Mouse (Mus musculus) kidney, embryonic 16.5 days (tissue): ENCODE measurements around the gene Ephx4. TPM values are rescaled to one million over a fixed set of nuclear protein-coding genes. Genes with fewer than 3 reads are reported as not detected.

ENCODE experiments used
- ATAC-seq: fragments of 200-750 bp; cut with Nextera tagmentation; 2 replicates; pipeline ENCODE4 v1.8.0; 2017; ENCODE audit warnings: moderate TSS enrichment; ENCODE audit not compliant: low FRiP score, low TSS enrichment
- H3K27ac ChIP-seq: fragments of 300-500 bp; sonication (generic); 2 replicates; pipeline ENCODE4 v1.5.1; 2014; ENCODE audit warnings: low read length
- H3K27me3 ChIP-seq: fragments of 300-500 bp; sonication (generic); 2 replicates; pipeline ENCODE4 v1.6.1; 2014; ENCODE audit warnings: low read length, control low read depth, mixed read lengths; ENCODE audit not compliant: insufficient read depth
- H3K36me3 ChIP-seq: fragments of 300-500 bp; sonication (generic); 2 replicates; pipeline ENCODE4 v1.6.1; 2014; ENCODE audit warnings: low read length, control low read depth, mixed read lengths; ENCODE audit not compliant: insufficient read depth
- H3K4me1 ChIP-seq: fragments of 300-500 bp; sonication (generic); 2 replicates; pipeline ENCODE4 v1.6.1; 2014; ENCODE audit warnings: low read length, control low read depth, mixed read lengths; ENCODE audit not compliant: insufficient read depth
- H3K4me2 ChIP-seq: fragments of 300-500 bp; sonication (generic); replicated peaks from 2 replicates; pipeline ENCODE4 v1.6.1; 2014; ENCODE audit warnings: low read depth, low read length
- H3K4me3 ChIP-seq: fragments of 300-500 bp; sonication (generic); 2 replicates; pipeline ENCODE4 v1.5.1; 2014; ENCODE audit warnings: mild to moderate bottlenecking, low read length
- H3K9ac ChIP-seq: fragments of 300-500 bp; sonication (generic); replicated peaks from 2 replicates; pipeline ENCODE4 v1.6.1; 2014; ENCODE audit warnings: low read length
- H3K9me3 ChIP-seq: fragments of 300-500 bp; sonication (generic); 2 replicates; pipeline ENCODE4 v1.6.1; 2016; ENCODE audit warnings: low read length, control low read depth
- WGBS: fragments of 180-500 bp; shearing (Covaris S2); extraction: QIAGEN DNeasy Blood & Tissue Kit; methylation state at CpG from one replicate; pipeline ENCODE4 v1.1.7; 2014; 5-methylcytosine and 5-hydroxymethylcytosine counted together
- polyA plus RNA-seq: library from polyadenylated mRNA; unstranded; fragments of >200 nt; fragmentation: Nextera tagmentation; extraction: Ambion mirVana; gene quantifications from 2 replicates; pipeline ENCODE4 v1.2.1, GENCODE M21; 2015

Gene Ephx4
- polyA plus RNA-seq, 1 experiment from 2014 or later: 1.2 TPM

GRCm38 (mm10) chr5:107421676-107422075 lies 19.1 kb downstream of the Ephx4 start:
- H3K36me3 ChIP-seq: no peaks in the 10 kb centered on the region
- H3K4me2 ChIP-seq: no peak overlapping the region
- no peaks in the 10 kb centered on the region for H3K9me3 ChIP-seq
- 24% methylated on average over 1 of the region's 1 CpGs for WGBS
- no peak overlapping the region for H3K27ac ChIP-seq
- no peaks in the 10 kb centered on the region for H3K4me1 ChIP-seq
- H3K9ac ChIP-seq: no peak overlapping the region
- H3K4me3 ChIP-seq: no peak overlapping the region
- no peak for ATAC-seq
- no peaks in the 10 kb centered on the region for H3K27me3 ChIP-seq

- H3K4me3 ChIP-seq: no peak within 1 kb of the TSS
- no peak within 1 kb of the TSS for H3K4me2 ChIP-seq
- no peaks in the 10 kb centered on the region; the same call in 1 of the 2 replicates for H3K27me3 ChIP-seq
- ATAC-seq: no peak
- H3K9ac ChIP-seq: no peak within 1 kb of the TSS
- WGBS: 81% methylated on average over 3 of the region's 3 CpGs
- H3K36me3 ChIP-seq: no peaks in the 10 kb centered on the region
- no peaks in the 10 kb centered on the region for H3K9me3 ChIP-seq
- no peak within 1 kb of the TSS for H3K27ac ChIP-seq
- H3K4me1 ChIP-seq: no peaks in the 10 kb centered on the region
Observed at GRCm38 (mm10) chr5:107431249-107431648, 28.7 kb downstream of the Ephx4 start, which contains the start of gene Lpcat2b. Gene Lpcat2b, plus strand, starts transcription at chr5:107431549.

- Histone ChIP-seq H3K4me1 (peaks cover 10% of the 10 kb centered on the region), H3K4me3 (no peak overlapping the region), H3K9ac (no peak overlapping the region), H3K27ac (no peak overlapping the region), H3K4me2 (no peak overlapping the region), H3K9me3 (no peaks in the 10 kb centered on the region), H3K27me3 (no peaks in the 10 kb centered on the region; the same call in 1 of the 2 replicates), H3K36me3 (no peaks in the 10 kb centered on the region)
- ATAC-seq: no peak
- WGBS: 75% methylated on average over 5 of the region's 5 CpGs
Observed at GRCm38 (mm10) chr5:107434001-107434400, 31.5 kb downstream of the Ephx4 start.

- no peak overlapping the region for H3K27ac ChIP-seq
- H3K4me2 ChIP-seq: no peak overlapping the region
- peaks cover 11% of the 10 kb centered on the region for H3K4me1 ChIP-seq
- H3K9me3 ChIP-seq: no peaks in the 10 kb centered on the region
- H3K4me3 ChIP-seq: no peak overlapping the region
- H3K9ac ChIP-seq: no peak overlapping the region
- no peaks in the 10 kb centered on the region; the same call in 1 of the 2 replicates for H3K27me3 ChIP-seq
- no peaks in the 10 kb centered on the region for H3K36me3 ChIP-seq
- no peak for ATAC-seq
- 83% methylated on average over 6 of the region's 6 CpGs for WGBS
Observed at GRCm38 (mm10) chr5:107436185-107436584, 33.6 kb downstream of the Ephx4 start.

- no peaks in the 10 kb centered on the region; the same call in 1 of the 2 replicates for H3K27me3 ChIP-seq
- no peaks in the 10 kb centered on the region for H3K36me3 ChIP-seq
- H3K4me2 ChIP-seq: no peak overlapping the region
- H3K9ac ChIP-seq: no peak overlapping the region
- WGBS: 81% methylated on average over 6 of the region's 6 CpGs
- peaks cover 11% of the 10 kb centered on the region for H3K4me1 ChIP-seq
- ATAC-seq: no peak
- H3K4me3 ChIP-seq: no peak overlapping the region
- H3K9me3 ChIP-seq: no peaks in the 10 kb centered on the region
- no peak overlapping the region for H3K27ac ChIP-seq
Observed at GRCm38 (mm10) chr5:107436587-107437209, 34.2 kb downstream of the Ephx4 start.

GRCm38 (mm10) chr5:107437464-107438281 lies 35.1 kb downstream of the Ephx4 start, which contains the start of gene Btbd8:
Gene Btbd8, plus strand, starts transcription at chr5:107437997.
- Histone ChIP-seq H3K27me3 (no peaks in the 10 kb centered on the region; the same call in 1 of the 2 replicates), H3K9ac (peak within 1 kb of the TSS; percentile 96), H3K4me2 (peak within 1 kb of the TSS; percentile 77), H3K4me1 (peaks cover 11% of the 10 kb centered on the region), H3K4me3 (peak within 1 kb of the TSS; percentile 93), H3K27ac (peak within 1 kb of the TSS; percentile 93), H3K36me3 (no peaks in the 10 kb centered on the region), H3K9me3 (no peaks in the 10 kb centered on the region)
- peak; percentile 97 for ATAC-seq
- WGBS: under 1% methylated on average over 51 of the region's 51 CpGs

- Histone ChIP-seq H3K9ac (peak overlapping the region; percentile 96), H3K4me1 (peaks cover 11% of the 10 kb centered on the region), H3K4me3 (peak overlapping the region; percentile 93), H3K4me2 (peak overlapping the region; percentile 77), H3K9me3 (no peaks in the 10 kb centered on the region), H3K27me3 (no peaks in the 10 kb centered on the region), H3K27ac (peak overlapping the region; percentile 93), H3K36me3 (no peaks in the 10 kb centered on the region)
- ATAC-seq: peak; percentile 12; the same call in 1 of the 2 replicates
- 19% methylated on average over 7 of the region's 7 CpGs for WGBS
Observed at GRCm38 (mm10) chr5:107438353-107438752, 35.8 kb downstream of the Ephx4 start.

- Histone ChIP-seq H3K4me2 (no peak overlapping the region), H3K4me3 (no peak overlapping the region), H3K9me3 (no peaks in the 10 kb centered on the region), H3K36me3 (no peaks in the 10 kb centered on the region), H3K27me3 (no peaks in the 10 kb centered on the region), H3K9ac (0 out of 2 replicates have a peak overlapping the region, but pooled peaks have one; percentile 11), H3K27ac (no peak overlapping the region), H3K4me1 (peaks cover 11% of the 10 kb centered on the region)
- ATAC-seq: no peak
- WGBS: 82% methylated on average over 5 of the region's 5 CpGs
Observed at GRCm38 (mm10) chr5:107441881-107442280, 39.3 kb downstream of the Ephx4 start.

GRCm38 (mm10) chr5:107444251-107444650 lies 41.7 kb downstream of the Ephx4 start:
- Histone ChIP-seq H3K4me2 (no peak overlapping the region), H3K27ac (no peak overlapping the region), H3K4me1 (no peaks in the 10 kb centered on the region), H3K9me3 (no peaks in the 10 kb centered on the region), H3K4me3 (no peak overlapping the region), H3K36me3 (no peaks in the 10 kb centered on the region), H3K27me3 (no peaks in the 10 kb centered on the region), H3K9ac (no peak overlapping the region)
- ATAC-seq: no peak
- 85% methylated on average over 4 of the region's 4 CpGs for WGBS

- no peaks in the 10 kb centered on the region for H3K27me3 ChIP-seq
- H3K4me3 ChIP-seq: no peak overlapping the region
- no peak overlapping the region for H3K9ac ChIP-seq
- H3K36me3 ChIP-seq: no peaks in the 10 kb centered on the region
- H3K4me1 ChIP-seq: no peaks in the 10 kb centered on the region
- no peak for ATAC-seq
- H3K27ac ChIP-seq: no peak overlapping the region
- no peaks in the 10 kb centered on the region for H3K9me3 ChIP-seq
- 83% methylated on average over 4 of the region's 4 CpGs for WGBS
- H3K4me2 ChIP-seq: no peak overlapping the region
Observed at GRCm38 (mm10) chr5:107447977-107448376, 45.4 kb downstream of the Ephx4 start.
